Mouse (Mus musculus): ENCODE data around the gene Stk16.

GRCm38 (mm10) chr1:75231664-75232152 is 21.1 kb downstream of the Stk16 start, which contains the start of gene A630095N17Rik:
- no peak for TF ChIP-seq CTCF (IDR thresholded peaks at IDR 0.05)
- no peak for TF ChIP-seq EP300 (IDR thresholded peaks at IDR 0.05)

Measured in lung, postnatal 0 days (tissue).